Mouse (Mus musculus): ENCODE measurements at regions not wholly inside any gene's neighbourhood (a gene's known extent, or its start where the extent isn't known, plus 50 kb on each side); places are given as distances from the start of the nearest gene placed in this dataset.

- WGBS, result 77% methylated on average over 2 of the region's 2 CpGs
- ATAC-seq (replicated peaks; ENCODE audit: low FRiP score, low read depth), result no peak
- H3K4me3 ChIP-seq (replicated peaks; ENCODE audit: low read depth, low read length), result no peak overlapping the region
- H3K9ac ChIP-seq (ENCODE audit: low read depth, low read length), result no peak overlapping the region
- H3K4me2 ChIP-seq (ENCODE audit: low read length), result no peak overlapping the region
- no peak overlapping the region for H3K27ac ChIP-seq
- no peak for TF ChIP-seq CTCF (IDR thresholded peaks at IDR 0.05; ENCODE audit: low read depth)
- no peaks in the 10 kb centered on the region for H3K9me3 ChIP-seq (replicated peaks; ENCODE audit: low read length)
- DNase-seq (ENCODE audit: low spot score), result no peak
- no peaks in the 10 kb centered on the region for H3K36me3 ChIP-seq (ENCODE audit: insufficient read depth, low read length)
- H3K27me3 ChIP-seq (ENCODE audit: insufficient read depth, low read length), result no peaks in the 10 kb centered on the region
- H3K4me1 ChIP-seq (replicated peaks; ENCODE audit: insufficient read depth, low read length), result no peaks in the 10 kb centered on the region
Measured at GRCm38 (mm10) chr1:47310572-47311075, 418.0 kb upstream of the Slc39a10 start.

DNA sequence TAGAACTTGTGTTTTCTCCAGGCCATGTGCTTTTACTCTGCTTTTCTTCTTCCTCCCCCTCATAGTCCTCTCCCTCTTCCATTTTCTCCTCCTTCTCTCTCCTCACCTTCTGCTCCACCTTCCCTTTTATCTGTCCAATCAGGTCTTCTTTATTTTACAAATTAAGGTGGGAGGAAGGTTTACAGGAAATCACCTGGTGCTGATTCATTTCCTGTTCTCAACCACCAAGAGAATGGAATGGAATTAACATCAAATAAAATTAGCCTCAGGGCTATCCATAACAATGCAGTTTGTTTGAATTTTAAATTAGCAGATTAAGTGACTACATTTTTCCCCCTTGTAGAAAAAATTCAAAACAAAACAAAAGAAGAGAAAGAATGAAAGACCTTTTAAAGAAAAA lies 414.3 kb upstream of the Slc39a10 start:
- no peaks in the 10 kb centered on the region for H3K9me3 ChIP-seq (replicated peaks; ENCODE audit: low read length)
- TF ChIP-seq CTCF (IDR thresholded peaks at IDR 0.05; ENCODE audit: low read depth), result no peak
- H3K4me2 ChIP-seq (ENCODE audit: low read length), result no peak overlapping the region
- no peaks in the 10 kb centered on the region for H3K36me3 ChIP-seq (ENCODE audit: insufficient read depth, low read length)
- DNase-seq (ENCODE audit: low spot score) (no peak), ATAC-seq (replicated peaks; ENCODE audit: low FRiP score, low read depth) (no peak)
- no peak overlapping the region for H3K4me3 ChIP-seq (replicated peaks; ENCODE audit: low read depth, low read length)
- no peak overlapping the region for H3K9ac ChIP-seq (ENCODE audit: low read depth, low read length)
- H3K27ac ChIP-seq, result no peak overlapping the region
- H3K4me1 ChIP-seq (replicated peaks; ENCODE audit: insufficient read depth, low read length), result no peaks in the 10 kb centered on the region
- H3K27me3 ChIP-seq (ENCODE audit: insufficient read depth, low read length), result no peaks in the 10 kb centered on the region

- Histone ChIP-seq H3K27ac (no peak overlapping the region), H3K9ac (ENCODE audit: low read depth, low read length) (no peak overlapping the region), H3K36me3 (ENCODE audit: insufficient read depth, low read length) (no peaks in the 10 kb centered on the region), H3K9me3 (replicated peaks; ENCODE audit: low read length) (no peaks in the 10 kb centered on the region), H3K4me3 (replicated peaks; ENCODE audit: low read depth, low read length) (no peak overlapping the region), H3K27me3 (ENCODE audit: insufficient read depth, low read length) (no peaks in the 10 kb centered on the region), H3K4me2 (ENCODE audit: low read length) (no peak overlapping the region), H3K4me1 (replicated peaks; ENCODE audit: insufficient read depth, low read length) (no peaks in the 10 kb centered on the region)
- DNase-seq (ENCODE audit: low spot score), result no peak
- ATAC-seq (replicated peaks; ENCODE audit: low FRiP score, low read depth), result no peak
- no peak for TF ChIP-seq CTCF (IDR thresholded peaks at IDR 0.05; ENCODE audit: low read depth)
- WGBS, result 96% methylated on average over 1 of the region's 1 CpGs
Measured at GRCm38 (mm10) chr1:47299311-47299710, 406.7 kb upstream of the Slc39a10 start.

DNA sequence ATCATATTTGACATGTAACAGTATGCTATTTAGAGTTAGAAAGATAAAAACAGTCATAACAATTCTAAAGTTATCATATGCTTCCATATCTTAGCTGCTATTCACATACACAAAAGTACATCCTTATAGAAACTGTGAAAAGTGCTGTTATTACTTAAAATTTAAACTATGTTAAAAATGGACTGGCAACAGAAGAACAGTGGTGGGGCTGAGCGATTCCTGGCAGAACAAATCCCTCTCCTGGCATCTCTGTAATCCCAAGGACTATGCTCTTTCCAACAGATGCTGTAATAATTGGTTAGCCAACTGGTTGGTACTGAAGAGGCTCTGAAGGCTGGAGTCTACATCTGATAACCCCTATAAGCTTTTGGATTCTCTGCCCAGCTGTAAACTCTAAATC lies 393.0 kb upstream of the Slc39a10 start:
- Histone ChIP-seq H3K4me1 (replicated peaks; ENCODE audit: insufficient read depth, low read length) (no peaks in the 10 kb centered on the region), H3K36me3 (ENCODE audit: insufficient read depth, low read length) (no peaks in the 10 kb centered on the region), H3K27ac (no peak overlapping the region), H3K9ac (ENCODE audit: low read depth, low read length) (no peak overlapping the region), H3K4me2 (ENCODE audit: low read length) (no peak overlapping the region), H3K4me3 (replicated peaks; ENCODE audit: low read depth, low read length) (no peak overlapping the region), H3K9me3 (replicated peaks; ENCODE audit: low read length) (no peaks in the 10 kb centered on the region), H3K27me3 (ENCODE audit: insufficient read depth, low read length) (no peaks in the 10 kb centered on the region)
- no peak for TF ChIP-seq CTCF (IDR thresholded peaks at IDR 0.05; ENCODE audit: low read depth)
- ATAC-seq (replicated peaks; ENCODE audit: low FRiP score, low read depth), result no peak
- DNase-seq (ENCODE audit: low spot score), result no peak
- 89% methylated on average over 1 of the region's 1 CpGs for WGBS

- no peak overlapping the region for H3K4me3 ChIP-seq (replicated peaks; ENCODE audit: low read depth, low read length)
- H3K4me2 ChIP-seq (ENCODE audit: low read length), result no peak overlapping the region
- no peak for ATAC-seq (replicated peaks; ENCODE audit: low FRiP score, low read depth)
- DNase-seq (ENCODE audit: low spot score), result no peak
- H3K9me3 ChIP-seq (replicated peaks; ENCODE audit: low read length), result no peaks in the 10 kb centered on the region
- TF ChIP-seq CTCF (IDR thresholded peaks at IDR 0.05; ENCODE audit: low read depth), result no peak
- H3K9ac ChIP-seq (ENCODE audit: low read depth, low read length), result no peak overlapping the region
- no peaks in the 10 kb centered on the region for H3K36me3 ChIP-seq (ENCODE audit: insufficient read depth, low read length)
- no peak overlapping the region for H3K27ac ChIP-seq
- WGBS, result 71% methylated on average over 5 of the region's 5 CpGs
- no peaks in the 10 kb centered on the region for H3K27me3 ChIP-seq (ENCODE audit: insufficient read depth, low read length)
- H3K4me1 ChIP-seq (replicated peaks; ENCODE audit: insufficient read depth, low read length), result no peaks in the 10 kb centered on the region
Measured at GRCm38 (mm10) chr1:47278321-47279020, 385.8 kb upstream of the Slc39a10 start.

- WGBS, result 24% methylated on average over 2 of the region's 2 CpGs
- peak; percentile 70 for DNase-seq (ENCODE audit: low spot score)
- H3K9ac ChIP-seq (ENCODE audit: low read depth, low read length), result no peak overlapping the region
- no peaks in the 10 kb centered on the region for H3K27me3 ChIP-seq (ENCODE audit: insufficient read depth, low read length)
- H3K36me3 ChIP-seq (ENCODE audit: insufficient read depth, low read length), result no peaks in the 10 kb centered on the region
- no peak overlapping the region for H3K27ac ChIP-seq
- TF ChIP-seq CTCF (IDR thresholded peaks at IDR 0.05; ENCODE audit: low read depth), result peak; percentile 74
- no peaks in the 10 kb centered on the region for H3K9me3 ChIP-seq (replicated peaks; ENCODE audit: low read length)
- no peak overlapping the region for H3K4me2 ChIP-seq (ENCODE audit: low read length)
- H3K4me1 ChIP-seq (replicated peaks; ENCODE audit: insufficient read depth, low read length), result no peaks in the 10 kb centered on the region
- ATAC-seq (replicated peaks; ENCODE audit: low FRiP score, low read depth), result no peak
- no peak overlapping the region for H3K4me3 ChIP-seq (replicated peaks; ENCODE audit: low read depth, low read length)
Measured at GRCm38 (mm10) chr1:47277839-47278238, 385.2 kb upstream of the Slc39a10 start.

GRCm38 (mm10) chr1:47272131-47272530 lies 379.5 kb upstream of the Slc39a10 start:
- H3K4me1 ChIP-seq (replicated peaks; ENCODE audit: insufficient read depth, low read length), result no peaks in the 10 kb centered on the region
- ATAC-seq (replicated peaks; ENCODE audit: low FRiP score, low read depth), result no peak
- no peak overlapping the region for H3K4me2 ChIP-seq (ENCODE audit: low read length)
- no peak overlapping the region for H3K9ac ChIP-seq (ENCODE audit: low read depth, low read length)
- no peak overlapping the region for H3K4me3 ChIP-seq (replicated peaks; ENCODE audit: low read depth, low read length)
- H3K36me3 ChIP-seq (ENCODE audit: insufficient read depth, low read length), result no peaks in the 10 kb centered on the region
- H3K27me3 ChIP-seq (ENCODE audit: insufficient read depth, low read length), result no peaks in the 10 kb centered on the region
- DNase-seq (ENCODE audit: low spot score), result no peak
- no peaks in the 10 kb centered on the region for H3K9me3 ChIP-seq (replicated peaks; ENCODE audit: low read length)
- no peak overlapping the region for H3K27ac ChIP-seq
- TF ChIP-seq CTCF (IDR thresholded peaks at IDR 0.05; ENCODE audit: low read depth), result no peak

Data from kidney, postnatal 0 days (tissue).